Mouse (Mus musculus) brown adipose tissue, adult 24 weeks (tissue): Measurements from ENCODE around the gene Cep41. TPM values are rescaled to one million over a fixed set of nuclear protein-coding genes. Genes with fewer than 3 reads are reported as not detected.

Experiments used
- H3K27ac ChIP-seq: fragments of 200-500 bp; replicated peaks from 2 replicates; pipeline ENCODE4 v1.5.1; 2012; ENCODE audit warnings: low read depth, mild to moderate bottlenecking, low read length
- H3K4me1 ChIP-seq: fragments of 200-500 bp; 2 replicates; pipeline ENCODE4 v1.6.1; 2012; ENCODE audit warnings: low read length, mixed read lengths; ENCODE audit not compliant: control insufficient read depth, insufficient read depth, insufficient read length
- H3K4me3 ChIP-seq: fragments of 200-500 bp; 2 replicates; pipeline ENCODE4 v1.5.1; 2012; ENCODE audit warnings: low read depth, mild to moderate bottlenecking, low read length, moderate library complexity; ENCODE audit not compliant: insufficient read depth
- polyA plus RNA-seq: library from polyadenylated mRNA; stranded (reverse); fragments of >200 nt; gene quantifications from 2 replicates; pipeline ENCODE4 v1.2.4, GENCODE M21; 2012; ENCODE audit not compliant: missing spikeins, insufficient read depth, insufficient read length

Gene Cep41
- polyA plus RNA-seq, 1 experiment = 4.8 TPM

- Histone ChIP-seq H3K4me3 (no peak overlapping the region), H3K4me1 (peaks cover 4% of the 10 kb centered on the region; the same call in 1 of the 2 replicates), H3K27ac (no peak overlapping the region)
These were observed 29.0 kb upstream of the Cep41 start for GRCm38 (mm10) chr6:30722385-30723164.

- Histone ChIP-seq H3K27ac (no peak overlapping the region), H3K4me1 (peaks cover 13% of the 10 kb centered on the region; the same call in 1 of the 2 replicates), H3K4me3 (no peak overlapping the region)
These were observed 23.2 kb upstream of the Cep41 start for GRCm38 (mm10) chr6:30716796-30717195.

- peaks cover 11% of the 10 kb centered on the region; the same call in 1 of the 2 replicates for H3K4me1 ChIP-seq
- no peak overlapping the region for H3K27ac ChIP-seq
- H3K4me3 ChIP-seq = no peak overlapping the region
These were observed 21.4 kb upstream of the Cep41 start for GRCm38 (mm10) chr6:30714891-30715471.

- peak overlapping the region; percentile 5; the same call in 1 of the 2 replicates for H3K4me3 ChIP-seq
- H3K27ac ChIP-seq = no peak overlapping the region
- H3K4me1 ChIP-seq = peaks cover 9% of the 10 kb centered on the region; the same call in 1 of the 2 replicates
These were observed 20.3 kb upstream of the Cep41 start for GRCm38 (mm10) chr6:30713896-30714295.

- Histone ChIP-seq H3K4me1 (peaks cover 9% of the 10 kb centered on the region; the same call in 1 of the 2 replicates), H3K27ac (no peak overlapping the region), H3K4me3 (peak overlapping the region; percentile 5; the same call in 1 of the 2 replicates)
These were observed 19.9 kb upstream of the Cep41 start for GRCm38 (mm10) chr6:30713455-30713854.

GRCm38 (mm10) chr6:30712484-30712883 is 18.9 kb upstream of the Cep41 start:
- peaks cover 9% of the 10 kb centered on the region; the same call in 1 of the 2 replicates for H3K4me1 ChIP-seq
- no peak overlapping the region for H3K4me3 ChIP-seq
- no peak overlapping the region for H3K27ac ChIP-seq

GRCm38 (mm10) chr6:30711365-30711763 is 17.8 kb upstream of the Cep41 start:
- peaks cover 9% of the 10 kb centered on the region; the same call in 1 of the 2 replicates for H3K4me1 ChIP-seq
- no peak overlapping the region for H3K4me3 ChIP-seq
- H3K27ac ChIP-seq = no peak overlapping the region

GRCm38 (mm10) chr6:30710371-30711364 is 17.1 kb upstream of the Cep41 start:
- Histone ChIP-seq H3K27ac (no peak overlapping the region), H3K4me1 (peaks cover 9% of the 10 kb centered on the region; the same call in 1 of the 2 replicates), H3K4me3 (no peak overlapping the region)

GRCm38 (mm10) chr6:30709115-30709514 is 15.6 kb upstream of the Cep41 start:
- H3K4me3 ChIP-seq = no peak overlapping the region
- H3K4me1 ChIP-seq = peaks cover 9% of the 10 kb centered on the region; the same call in 1 of the 2 replicates
- no peak overlapping the region for H3K27ac ChIP-seq

- no peak overlapping the region for H3K4me3 ChIP-seq
- no peak overlapping the region for H3K27ac ChIP-seq
- H3K4me1 ChIP-seq = peaks cover 4% of the 10 kb centered on the region; the same call in 1 of the 2 replicates
These were observed 10.5 kb upstream of the Cep41 start for GRCm38 (mm10) chr6:30703977-30704602.

GRCm38 (mm10) chr6:30703476-30703875 is 9.9 kb upstream of the Cep41 start:
- Histone ChIP-seq H3K27ac (no peak overlapping the region), H3K4me1 (peaks cover 8% of the 10 kb centered on the region; the same call in 1 of the 2 replicates), H3K4me3 (no peak overlapping the region)

- Histone ChIP-seq H3K4me3 (no peak overlapping the region), H3K4me1 (peaks cover 8% of the 10 kb centered on the region; the same call in 1 of the 2 replicates), H3K27ac (no peak overlapping the region)
These were observed 9.3 kb upstream of the Cep41 start for GRCm38 (mm10) chr6:30702881-30703280.

GRCm38 (mm10) chr6:30700182-30700581 is 6.6 kb upstream of the Cep41 start:
- H3K4me1 ChIP-seq = peaks cover 8% of the 10 kb centered on the region; the same call in 1 of the 2 replicates
- no peak overlapping the region for H3K4me3 ChIP-seq
- peak overlapping the region; percentile 71 for H3K27ac ChIP-seq

GRCm38 (mm10) chr6:30698036-30698435 is 4.5 kb upstream of the Cep41 start:
- peaks cover 8% of the 10 kb centered on the region; the same call in 1 of the 2 replicates for H3K4me1 ChIP-seq
- H3K4me3 ChIP-seq = no peak overlapping the region
- no peak overlapping the region for H3K27ac ChIP-seq
